Mouse (Mus musculus) hindbrain, embryonic 11.5 days (tissue): ENCODE results near the gene AL732309.1. TPM values are rescaled to one million over a fixed set of nuclear protein-coding genes. Genes with fewer than 3 reads are reported as not detected.

Experiments
- ATAC-seq: fragments of 200-750 bp; cut with Nextera tagmentation; 2 replicates; pipeline ENCODE4 v1.8.0; 2017; ENCODE audit warnings: mild to moderate bottlenecking, moderate TSS enrichment, moderate library complexity; ENCODE audit not compliant: low FRiP score
- DNase-seq: peaks from one replicate; pipeline ENCODE4 v3.0.0-alpha.2; 2015; ENCODE audit warnings: low spot score
- H3K27ac ChIP-seq: fragments of 300-500 bp; sonication (generic); 2 replicates; pipeline ENCODE4 v1.5.1; 2014; ENCODE audit warnings: mild to moderate bottlenecking, low read depth, low read length
- H3K27me3 ChIP-seq: fragments of 300-500 bp; sonication (generic); 2 replicates; pipeline ENCODE4 v1.6.1; 2014; ENCODE audit warnings: mild to moderate bottlenecking, low read length, moderate library complexity, mixed read lengths; ENCODE audit not compliant: control insufficient read depth, insufficient read depth
- H3K36me3 ChIP-seq: fragments of 300-500 bp; sonication (generic); 2 replicates; pipeline ENCODE4 v1.6.1; 2014; ENCODE audit warnings: mild to moderate bottlenecking, low read length, moderate library complexity, mixed read lengths; ENCODE audit not compliant: control insufficient read depth, insufficient read depth
- H3K4me1 ChIP-seq: fragments of 300-500 bp; sonication (generic); replicated peaks from 2 replicates; pipeline ENCODE4 v1.6.1; 2014; ENCODE audit warnings: low read length, mixed read lengths; ENCODE audit not compliant: control insufficient read depth, insufficient read depth
- H3K4me2 ChIP-seq: fragments of 300-500 bp; sonication (generic); replicated peaks from 2 replicates; pipeline ENCODE4 v1.6.1; 2014; ENCODE audit warnings: mild to moderate bottlenecking, low read depth, low read length
- H3K4me3 ChIP-seq: fragments of 300-500 bp; sonication (generic); 2 replicates; pipeline ENCODE4 v1.5.1; 2014; ENCODE audit warnings: low read depth, low read length
- H3K9ac ChIP-seq: fragments of 300-500 bp; sonication (generic); 2 replicates; pipeline ENCODE4 v1.6.1; 2014; ENCODE audit warnings: low read depth, low read length
- H3K9me3 ChIP-seq: fragments of 300-500 bp; sonication (generic); 2 replicates; pipeline ENCODE4 v1.6.1; 2016; ENCODE audit warnings: low read length; ENCODE audit not compliant: control insufficient read depth
- WGBS: fragments of 180-500 bp; shearing (Covaris S2); extraction: QIAGEN DNeasy Blood & Tissue Kit; methylation state at CpG from one replicate; pipeline ENCODE4 v1.1.7; 2014; 5-methylcytosine and 5-hydroxymethylcytosine counted together
- polyA plus RNA-seq: library from polyadenylated mRNA; unstranded; fragments of >200 nt; fragmentation: Nextera tagmentation; extraction: Ambion mirVana; gene quantifications from 2 replicates; pipeline ENCODE4 v1.2.1, GENCODE M21; 2014

The AL732309.1 gene
- polyA plus RNA-seq, 1 experiment from 2014 or later = 4.3 TPM

DNA sequence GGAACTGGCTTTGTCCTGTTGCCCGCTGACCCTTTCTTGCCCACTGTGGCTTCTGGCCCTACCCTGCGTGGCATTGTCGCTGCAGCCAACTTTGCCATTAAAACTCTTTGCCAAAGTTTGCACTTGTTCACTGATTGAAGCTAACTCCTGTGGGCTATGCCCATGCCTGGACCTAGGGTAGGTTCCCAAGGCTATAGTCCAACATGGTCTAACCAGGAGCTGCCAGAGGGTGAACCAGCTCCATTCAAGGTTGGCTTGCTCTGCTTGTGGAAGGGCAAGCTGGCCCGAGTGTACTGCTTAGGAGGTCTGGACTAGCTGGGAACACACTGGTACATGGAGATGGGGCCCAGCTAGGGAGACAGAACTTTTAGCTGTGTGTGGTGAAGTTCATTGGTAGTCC lies 2.5 kb downstream of the AL732309.1 start:
- DNase-seq (no peak), ATAC-seq (no peak)
- Histone ChIP-seq H3K4me2 (no peak overlapping the region), H3K4me1 (peaks cover 4% of the 10 kb centered on the region; the same call in 1 of the 2 replicates), H3K9ac (no peak overlapping the region), H3K27ac (no peak overlapping the region), H3K4me3 (no peak overlapping the region), H3K9me3 (no peaks in the 10 kb centered on the region), H3K36me3 (no peaks in the 10 kb centered on the region), H3K27me3 (peaks cover 2% of the 10 kb centered on the region; the same call in 1 of the 2 replicates)
- WGBS = 92% methylated on average over 4 of the region's 4 CpGs

GRCm38 (mm10) chr2:25243342-25243741 lies 3.3 kb downstream of the AL732309.1 start:
- H3K27me3 ChIP-seq = peaks cover 2% of the 10 kb centered on the region; the same call in 1 of the 2 replicates
- DNase-seq = no peak
- H3K9me3 ChIP-seq = no peaks in the 10 kb centered on the region
- peaks cover 4% of the 10 kb centered on the region; the same call in 1 of the 2 replicates for H3K4me1 ChIP-seq
- no peaks in the 10 kb centered on the region for H3K36me3 ChIP-seq
- H3K9ac ChIP-seq = peak overlapping the region; percentile 71; the same call in 1 of the 2 replicates
- H3K4me2 ChIP-seq = peak overlapping the region; percentile 95; the same call in 1 of the 2 replicates
- H3K27ac ChIP-seq = no peak overlapping the region
- no peak for ATAC-seq
- 81% methylated on average over 8 of the region's 8 CpGs for WGBS
- H3K4me3 ChIP-seq = no peak overlapping the region; the same call in 1 of the 2 replicates

GRCm38 (mm10) chr2:25242101-25242506 lies 4.6 kb downstream of the AL732309.1 start, which contains the start of the genes Rnf208 and Cysrt1:
TSS of gene Rnf208 (plus strand) at chr2:25242255.
TSS of gene Cysrt1 (minus strand) at chr2:25242452.
- ATAC-seq = peak; percentile 38
- peaks cover 2% of the 10 kb centered on the region; the same call in 1 of the 2 replicates for H3K27me3 ChIP-seq
- H3K27ac ChIP-seq = peak within 1 kb of the TSS; percentile 42; the same call in 1 of the 2 replicates
- peak within 1 kb of the TSS; percentile 95 for H3K4me2 ChIP-seq
- DNase-seq = peak; percentile 61
- peak within 1 kb of the TSS; percentile 71 for H3K9ac ChIP-seq
- no peaks in the 10 kb centered on the region for H3K9me3 ChIP-seq
- 0% methylated on average over 27 of the region's 59 CpGs for WGBS
- peak within 1 kb of the TSS; percentile 57 for H3K4me3 ChIP-seq
- no peaks in the 10 kb centered on the region for H3K36me3 ChIP-seq
- H3K4me1 ChIP-seq = peaks cover 4% of the 10 kb centered on the region; the same call in 1 of the 2 replicates

- peak overlapping the region; percentile 71 for H3K9ac ChIP-seq
- WGBS = 13% methylated on average over 6 of the region's 6 CpGs
- ATAC-seq (peak; percentile 46; the same call in 1 of the 2 replicates), DNase-seq (peak; percentile 28)
- H3K27ac ChIP-seq = no peak overlapping the region
- no peaks in the 10 kb centered on the region for H3K9me3 ChIP-seq
- no peaks in the 10 kb centered on the region for H3K36me3 ChIP-seq
- peak overlapping the region; percentile 57 for H3K4me3 ChIP-seq
- peaks cover 4% of the 10 kb centered on the region; the same call in 1 of the 2 replicates for H3K4me1 ChIP-seq
- H3K27me3 ChIP-seq = peaks cover 2% of the 10 kb centered on the region; the same call in 1 of the 2 replicates
- H3K4me2 ChIP-seq = peak overlapping the region; percentile 95
These were observed 5.3 kb downstream of the AL732309.1 start for GRCm38 (mm10) chr2:25241438-25241775.

DNA sequence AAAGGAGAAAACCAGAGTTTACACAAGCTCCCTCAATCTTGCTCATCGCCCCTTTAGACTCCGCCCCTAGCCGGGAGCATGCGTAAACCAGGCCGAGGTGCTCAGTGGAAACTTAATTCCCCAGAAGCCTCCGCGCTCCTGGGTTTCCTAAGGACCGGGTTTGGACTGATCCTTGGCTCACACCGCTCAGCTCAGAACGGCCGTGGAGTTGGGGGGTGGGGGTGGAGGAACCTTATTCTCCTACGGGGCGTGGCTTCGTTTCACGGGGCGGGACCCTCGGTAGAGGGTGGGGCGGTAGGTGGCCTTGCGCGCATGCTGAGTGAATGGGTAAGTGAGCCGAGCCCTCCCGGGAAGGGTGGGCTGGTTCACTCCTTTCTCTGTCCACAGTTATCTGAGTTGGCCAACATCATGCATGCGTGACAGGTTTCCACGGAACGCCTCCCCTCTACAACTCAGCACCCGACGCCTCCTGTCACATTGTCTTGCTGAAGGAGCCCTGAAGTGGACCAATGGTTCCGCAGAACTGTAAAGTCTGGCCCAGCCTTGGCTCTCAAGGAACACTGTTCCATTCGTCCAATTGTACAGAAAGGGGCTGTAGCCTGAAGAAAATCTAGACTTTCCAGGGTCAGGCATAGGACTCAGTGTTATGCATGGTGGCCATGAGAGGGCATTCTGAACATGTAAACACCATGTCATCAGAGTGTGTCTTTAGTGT lies 5.8 kb downstream of the AL732309.1 start:
- Histone ChIP-seq H3K9me3 (no peaks in the 10 kb centered on the region), H3K27ac (no peak overlapping the region; the same call in 1 of the 2 replicates), H3K36me3 (no peaks in the 10 kb centered on the region), H3K9ac (peak overlapping the region; percentile 21), H3K4me1 (peaks cover 4% of the 10 kb centered on the region; the same call in 1 of the 2 replicates), H3K4me3 (peak overlapping the region; percentile 31), H3K4me2 (peak overlapping the region; percentile 95), H3K27me3 (peaks cover 2% of the 10 kb centered on the region; the same call in 1 of the 2 replicates)
- WGBS = 3% methylated on average over 29 of the region's 29 CpGs
- peak; percentile 78 for ATAC-seq
- peak; percentile 76 for DNase-seq

- Histone ChIP-seq H3K9me3 (no peaks in the 10 kb centered on the region), H3K36me3 (no peaks in the 10 kb centered on the region), H3K4me2 (peak overlapping the region; percentile 95; the same call in 1 of the 2 replicates), H3K4me1 (peaks cover 4% of the 10 kb centered on the region; the same call in 1 of the 2 replicates), H3K27ac (no peak overlapping the region), H3K4me3 (peak overlapping the region; percentile 31; the same call in 1 of the 2 replicates), H3K27me3 (peaks cover 2% of the 10 kb centered on the region; the same call in 1 of the 2 replicates), H3K9ac (no peak overlapping the region)
- DNase-seq (no peak), ATAC-seq (no peak)
- WGBS = 49% methylated on average over 8 of the region's 8 CpGs
These were observed 6.4 kb downstream of the AL732309.1 start for GRCm38 (mm10) chr2:25240310-25240709.

DNA sequence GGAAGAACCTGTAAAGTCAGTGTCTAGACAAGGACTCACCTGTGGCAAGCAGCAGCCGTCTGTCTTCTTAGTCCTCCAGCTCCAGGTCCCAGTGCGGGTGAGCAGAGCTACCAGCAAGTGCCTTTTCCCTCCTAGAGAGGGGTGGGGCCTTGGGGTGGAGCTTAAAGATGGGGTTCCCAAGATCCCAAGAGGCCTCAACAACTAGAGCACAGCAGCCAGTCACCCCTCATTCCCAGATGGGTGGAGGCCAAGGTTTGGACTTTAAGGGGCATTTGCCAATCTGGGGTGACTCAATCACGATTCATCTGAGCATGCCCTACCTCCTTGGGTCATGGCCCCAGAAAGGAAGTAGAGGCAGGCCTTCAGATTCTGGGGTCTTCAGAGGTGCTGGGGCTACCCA lies 6.9 kb downstream of the AL732309.1 start:
- Histone ChIP-seq H3K4me2 (no peak overlapping the region), H3K9ac (no peak overlapping the region), H3K9me3 (no peaks in the 10 kb centered on the region), H3K4me1 (peaks cover 4% of the 10 kb centered on the region; the same call in 1 of the 2 replicates), H3K36me3 (no peaks in the 10 kb centered on the region), H3K4me3 (no peak overlapping the region), H3K27me3 (peaks cover 2% of the 10 kb centered on the region; the same call in 1 of the 2 replicates), H3K27ac (no peak overlapping the region)
- no peak for DNase-seq
- ATAC-seq = no peak
- 83% methylated on average over 3 of the region's 3 CpGs for WGBS

- Histone ChIP-seq H3K9ac (no peak overlapping the region), H3K4me1 (peaks cover 4% of the 10 kb centered on the region; the same call in 1 of the 2 replicates), H3K4me3 (no peak overlapping the region), H3K27ac (no peak overlapping the region), H3K9me3 (no peaks in the 10 kb centered on the region), H3K36me3 (no peaks in the 10 kb centered on the region), H3K27me3 (peaks cover 2% of the 10 kb centered on the region; the same call in 1 of the 2 replicates), H3K4me2 (no peak overlapping the region)
- ATAC-seq (no peak), DNase-seq (no peak)
These were observed 8.6 kb downstream of the AL732309.1 start for GRCm38 (mm10) chr2:25238106-25238505.
